Mouse (Mus musculus): ENCODE data around the gene Lsm12. TPM values are rescaled to one million over a fixed set of nuclear protein-coding genes. Genes with fewer than 3 reads are reported as not detected.

The Lsm12 gene
- polyA plus RNA-seq, 1 experiment from 2014 or later, result 103 TPM

Small RNA genes within 50 kb of the gene (microRNA-seq; reads per million reads assigned to microRNA genes)
- 0.70 reads per million for gene Mir8101

Other genes starting within 250 kb of the Lsm12 start
- 1.1 and 1.2 TPM in 2 replicates for gene Sost, start 218.3 kb downstream of the Lsm12 start, polyA plus RNA-seq (2016; fragmentation: Nextera tagmentation; extraction: Ambion mirVana)
- gene Cfap97d1, start 201.0 kb downstream of the Lsm12 start, polyA plus RNA-seq (2016; fragmentation: Nextera tagmentation; extraction: Ambion mirVana), result not detected in 2 replicates
- gene Dusp3, start 198.3 kb downstream of the Lsm12 start, polyA plus RNA-seq (2016; fragmentation: Nextera tagmentation; extraction: Ambion mirVana), result 11.2 and 11.6 TPM in 2 replicates
- gene Mpp3, start 156.8 kb downstream of the Lsm12 start, polyA plus RNA-seq (2016; fragmentation: Nextera tagmentation; extraction: Ambion mirVana), result 13.7 and 16.3 TPM in 2 replicates
- gene Cd300lg, start 143.8 kb downstream of the Lsm12 start, polyA plus RNA-seq (2016; fragmentation: Nextera tagmentation; extraction: Ambion mirVana), result 0.40 and 0.70 TPM in 2 replicates
- 12.6 and 14.3 TPM in 2 replicates for gene Mpp2, start 96.8 kb downstream of the Lsm12 start, polyA plus RNA-seq (2016; fragmentation: Nextera tagmentation; extraction: Ambion mirVana)
- gene Ppy, start 84.0 kb downstream of the Lsm12 start, polyA plus RNA-seq (2016; fragmentation: Nextera tagmentation; extraction: Ambion mirVana), result not detected in 2 replicates
- gene Pyy, start 77.5 kb downstream of the Lsm12 start, polyA plus RNA-seq (2016; fragmentation: Nextera tagmentation; extraction: Ambion mirVana), result not detected in 2 replicates
- 0.24 TPM in 1 of 2 replicates, not detected in the other for gene Nags, start 39.8 kb downstream of the Lsm12 start, polyA plus RNA-seq (2016; fragmentation: Nextera tagmentation; extraction: Ambion mirVana)
- gene Tmem101, start 28.9 kb downstream of the Lsm12 start, polyA plus RNA-seq (2016; fragmentation: Nextera tagmentation; extraction: Ambion mirVana), result 40.6 and 44.2 TPM in 2 replicates
- gene G6pc3, start 4.3 kb upstream of the Lsm12 start, polyA plus RNA-seq (2016; fragmentation: Nextera tagmentation; extraction: Ambion mirVana), result 36.6 and 36.8 TPM in 2 replicates
- 58.1 and 64.3 TPM in 2 replicates for gene Hdac5, start 44.9 kb upstream of the Lsm12 start, polyA plus RNA-seq (2016; fragmentation: Nextera tagmentation; extraction: Ambion mirVana)
- 21.7 and 23.5 TPM in 2 replicates for gene BC030867, start 63.6 kb upstream of the Lsm12 start, polyA plus RNA-seq (2016; fragmentation: Nextera tagmentation; extraction: Ambion mirVana)
- 0.16 and 0.19 TPM in 2 replicates for gene Asb16, start 83.4 kb upstream of the Lsm12 start, polyA plus RNA-seq (2016; fragmentation: Nextera tagmentation; extraction: Ambion mirVana)
- 47.4 and 48.9 TPM in 2 replicates for gene Tmub2, start 99.6 kb upstream of the Lsm12 start, polyA plus RNA-seq (2016; fragmentation: Nextera tagmentation; extraction: Ambion mirVana)
- gene Atxn7l3, start 111.3 kb upstream of the Lsm12 start, polyA plus RNA-seq (2016; fragmentation: Nextera tagmentation; extraction: Ambion mirVana), result 22.3 and 22.9 TPM in 2 replicates
- 101 TPM in 2 replicates for gene Ubtf, start 134.4 kb upstream of the Lsm12 start, polyA plus RNA-seq (2016; fragmentation: Nextera tagmentation; extraction: Ambion mirVana)
- 22.6 and 25.0 TPM in 2 replicates for gene Slc4a1, start 180.9 kb upstream of the Lsm12 start, polyA plus RNA-seq (2016; fragmentation: Nextera tagmentation; extraction: Ambion mirVana)
- gene Rundc3a, start 208.1 kb upstream of the Lsm12 start, polyA plus RNA-seq (2016; fragmentation: Nextera tagmentation; extraction: Ambion mirVana), result 1.7 and 2.3 TPM in 2 replicates
- gene Slc25a39, start 222.7 kb upstream of the Lsm12 start, polyA plus RNA-seq (2016; fragmentation: Nextera tagmentation; extraction: Ambion mirVana), result 164 and 174 TPM in 2 replicates
- gene Grn, start 245.0 kb upstream of the Lsm12 start, polyA plus RNA-seq (2016; fragmentation: Nextera tagmentation; extraction: Ambion mirVana), result 101 and 106 TPM in 2 replicates